Mouse (Mus musculus) neural tube, embryonic 12.5 days (tissue): ENCODE data around the gene Btg4. TPM values are rescaled to one million over a fixed set of nuclear protein-coding genes. Genes with fewer than 3 reads are reported as not detected.
A peak's percentile ranks its signal among the peaks of the same experiment; 100 is the strongest.

Experiments
- ATAC-seq: fragments of 200-750 bp; cut with Nextera tagmentation; 2 replicates; pipeline ENCODE4 v1.8.0; 2017; ENCODE audit warnings: low read depth, mild to moderate bottlenecking, moderate TSS enrichment, moderate library complexity; ENCODE audit not compliant: low FRiP score
- H3K27ac ChIP-seq: fragments of 300-500 bp; sonication (generic); 2 replicates; pipeline ENCODE4 v1.5.1; 2016
- H3K27me3 ChIP-seq: fragments of 300-500 bp; sonication (generic); replicated peaks from 2 replicates; pipeline ENCODE4 v1.6.1; 2016; ENCODE audit warnings: mild to moderate bottlenecking
- H3K36me3 ChIP-seq: fragments of 300-500 bp; sonication (generic); 2 replicates; pipeline ENCODE4 v1.6.1; 2016; ENCODE audit warnings: mild to moderate bottlenecking
- H3K4me1 ChIP-seq: fragments of 300-500 bp; sonication (generic); 2 replicates; pipeline ENCODE4 v1.6.1; 2016
- H3K4me2 ChIP-seq: fragments of 300-500 bp; sonication (generic); replicated peaks from 2 replicates; pipeline ENCODE4 v1.6.1; 2016; ENCODE audit warnings: mild to moderate bottlenecking
- H3K4me3 ChIP-seq: fragments of 300-500 bp; sonication (generic); 2 replicates; pipeline ENCODE4 v1.5.1; 2016
- H3K9ac ChIP-seq: fragments of 300-500 bp; sonication (generic); 2 replicates; pipeline ENCODE4 v1.6.1; 2016; ENCODE audit warnings: mild to moderate bottlenecking
- H3K9me3 ChIP-seq: fragments of 300-500 bp; sonication (generic); 2 replicates; pipeline ENCODE4 v1.6.1; 2016; ENCODE audit warnings: mild to moderate bottlenecking
- WGBS: fragments of 180-500 bp; shearing (Covaris S2); methylation state at CpG from one replicate; pipeline ENCODE4 v1.1.7; 2016; 5-methylcytosine and 5-hydroxymethylcytosine counted together
- polyA plus RNA-seq: library from polyadenylated mRNA; unstranded; fragments of >200 nt; fragmentation: Nextera tagmentation; extraction: Ambion mirVana; gene quantifications from 2 replicates; pipeline ENCODE4 v1.2.1, GENCODE M21; 2016

Gene Btg4
- polyA plus RNA-seq, 1 experiment from 2014 or later, result not detected

DNA sequence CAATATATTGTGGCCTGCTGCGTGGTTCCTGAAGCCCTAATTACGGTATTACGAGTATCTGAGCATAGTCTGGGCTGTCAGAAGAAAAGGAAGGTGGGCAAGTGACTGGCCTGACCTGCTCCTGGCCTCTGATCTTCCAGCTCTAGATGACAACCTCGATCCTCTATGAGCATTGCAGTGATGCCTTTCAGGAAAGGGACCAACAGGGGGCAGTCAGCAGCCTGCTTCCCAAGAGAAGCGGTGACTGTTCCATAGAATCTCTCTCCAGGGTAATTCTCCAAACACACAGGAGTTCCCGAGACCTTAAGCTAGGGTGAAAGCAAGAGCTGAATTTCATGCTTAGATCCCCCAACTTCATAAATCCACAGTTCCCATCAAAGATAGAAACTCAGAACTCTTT lies 83.5 kb downstream of the Btg4 start:
- H3K4me2 ChIP-seq, result no peak overlapping the region
- no peaks in the 10 kb centered on the region for H3K27me3 ChIP-seq
- no peaks in the 10 kb centered on the region for H3K9me3 ChIP-seq
- no peak overlapping the region for H3K9ac ChIP-seq
- WGBS, result 75% methylated on average over 6 of the region's 6 CpGs
- H3K27ac ChIP-seq, result no peak overlapping the region
- H3K36me3 ChIP-seq, result no peaks in the 10 kb centered on the region
- H3K4me3 ChIP-seq, result no peak overlapping the region
- H3K4me1 ChIP-seq, result no peaks in the 10 kb centered on the region
- ATAC-seq, result no peak

DNA sequence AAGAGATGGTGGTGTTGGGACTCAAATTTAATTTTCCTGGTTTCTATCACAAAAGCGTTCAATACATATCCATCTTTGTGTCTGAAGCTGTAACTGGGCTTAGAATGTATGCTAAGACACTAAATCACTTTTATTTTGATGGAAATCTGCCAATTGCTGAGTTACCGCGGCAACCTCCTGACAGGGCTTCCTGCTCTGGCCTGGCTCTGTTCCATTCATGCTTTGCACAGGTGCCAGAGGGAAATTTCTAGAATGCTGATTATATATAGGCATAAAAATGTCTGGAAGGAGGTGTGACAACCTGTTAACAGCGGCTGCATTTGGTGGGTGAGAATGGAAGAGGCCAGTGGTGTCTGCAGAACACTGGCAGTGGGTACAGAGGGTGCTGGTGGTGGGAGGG lies 85.8 kb downstream of the Btg4 start:
- 83% methylated on average over 4 of the region's 4 CpGs for WGBS

DNA sequence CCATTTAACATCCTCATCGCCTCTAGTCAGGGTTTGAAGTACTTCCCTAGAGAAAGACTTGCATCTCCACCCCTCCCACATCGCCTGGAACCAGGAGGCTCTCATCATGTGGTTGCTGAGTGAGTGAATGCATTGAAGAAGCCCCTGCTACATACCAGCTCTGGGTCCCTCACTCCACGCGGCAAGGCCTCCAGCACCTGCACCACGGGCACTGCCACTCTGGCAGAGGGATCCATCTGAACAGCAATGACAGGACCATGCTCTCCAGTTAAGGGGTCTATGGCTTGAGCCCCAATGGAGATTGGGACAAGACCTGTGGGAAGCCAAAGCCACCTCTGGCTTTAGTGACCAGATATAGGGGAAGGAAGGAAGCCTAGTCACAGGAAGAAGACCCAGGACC lies 86.6 kb downstream of the Btg4 start:
- no peaks in the 10 kb centered on the region for H3K36me3 ChIP-seq
- no peak for ATAC-seq
- no peak overlapping the region for H3K4me3 ChIP-seq
- no peaks in the 10 kb centered on the region for H3K27me3 ChIP-seq
- no peak overlapping the region for H3K4me2 ChIP-seq
- no peak overlapping the region for H3K9ac ChIP-seq
- no peaks in the 10 kb centered on the region for H3K4me1 ChIP-seq
- no peaks in the 10 kb centered on the region for H3K9me3 ChIP-seq
- 86% methylated on average over 5 of the region's 5 CpGs for WGBS
- no peak overlapping the region for H3K27ac ChIP-seq

More for the DNA sequence above, 85.8 kb downstream of the Btg4 start:
- Histone ChIP-seq H3K27ac (no peak overlapping the region), H3K4me2 (no peak overlapping the region), H3K4me3 (no peak overlapping the region), H3K36me3 (no peaks in the 10 kb centered on the region), H3K4me1 (no peaks in the 10 kb centered on the region), H3K9ac (no peak overlapping the region), H3K9me3 (no peaks in the 10 kb centered on the region), H3K27me3 (no peaks in the 10 kb centered on the region)
- no peak for ATAC-seq

DNA sequence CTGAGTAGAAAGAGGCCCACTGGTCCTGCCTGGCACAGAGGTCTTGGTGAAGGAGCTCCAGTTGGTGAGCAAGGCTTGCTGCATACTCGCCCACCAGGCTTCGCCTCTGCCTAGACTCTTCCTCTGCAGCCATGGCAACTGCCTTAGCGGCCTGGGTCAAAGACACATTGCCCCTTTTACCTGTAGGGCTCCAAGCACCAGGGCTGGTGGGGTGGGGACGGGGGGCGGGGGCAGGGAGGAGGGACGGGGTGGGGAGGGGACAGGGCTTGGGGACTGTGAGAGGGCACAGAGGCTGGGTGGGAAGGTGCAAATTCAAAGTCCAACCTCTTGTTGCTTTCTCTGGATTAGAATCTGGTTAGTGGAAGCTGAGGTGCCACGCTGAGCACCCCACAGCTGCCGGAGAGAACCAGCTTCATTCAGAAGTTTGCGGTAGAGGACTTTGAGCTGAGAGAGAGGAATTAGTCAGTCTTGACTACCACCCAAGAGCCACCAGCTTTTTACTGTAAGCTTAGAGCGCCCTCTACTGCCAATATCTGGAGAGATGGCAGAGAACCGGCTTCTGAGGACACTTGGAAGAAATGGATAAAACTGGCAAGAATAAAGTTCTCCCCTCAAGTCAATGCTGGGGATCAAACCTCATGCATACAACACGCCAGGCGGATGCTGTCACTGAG lies 91.5 kb downstream of the Btg4 start:
- ATAC-seq, result peak; percentile 41

DNA sequence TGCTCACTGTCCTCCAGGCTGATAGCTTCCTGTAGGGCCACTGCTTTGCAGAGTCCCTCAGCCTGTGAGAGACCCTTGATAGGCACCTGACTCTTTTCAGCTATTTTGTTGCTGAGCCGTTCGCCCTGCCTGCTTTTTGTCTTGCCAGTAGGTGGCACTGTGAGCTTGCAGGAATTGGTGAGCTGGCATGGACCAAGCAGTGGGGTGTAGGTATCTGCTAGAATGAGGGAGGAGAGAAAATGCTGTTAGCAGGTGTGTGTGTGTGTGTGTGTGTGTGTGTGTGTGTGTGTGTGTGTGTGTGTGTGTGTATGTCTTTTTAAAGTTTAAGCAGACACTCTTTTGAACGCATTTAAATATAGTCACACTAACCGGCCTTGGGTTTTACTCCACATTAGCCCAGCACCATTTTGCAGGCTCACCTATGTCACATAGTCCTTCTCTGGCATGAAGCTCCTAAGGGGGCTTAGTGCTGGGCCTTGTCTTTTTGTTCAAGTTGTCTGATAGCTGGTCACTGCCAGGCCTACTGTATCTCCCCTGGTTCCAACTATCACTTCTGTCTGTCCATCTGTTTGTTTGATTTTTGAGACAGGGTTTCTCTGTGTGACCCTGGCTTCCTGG lies 101.2 kb downstream of the Btg4 start:
- WGBS, result 31% methylated on average over 4 of the region's 4 CpGs
- ATAC-seq, result peak; percentile 68; the same call in 1 of the 2 replicates

More for the DNA sequence above, 91.5 kb downstream of the Btg4 start:
- WGBS, result 23% methylated on average over 13 of the region's 13 CpGs
- no peak overlapping the region for H3K27ac ChIP-seq
- no peaks in the 10 kb centered on the region for H3K36me3 ChIP-seq
- no peaks in the 10 kb centered on the region for H3K9me3 ChIP-seq
- peak overlapping the region; percentile 37 for H3K4me2 ChIP-seq
- H3K4me1 ChIP-seq, result no peaks in the 10 kb centered on the region
- H3K9ac ChIP-seq, result no peak overlapping the region
- no peaks in the 10 kb centered on the region for H3K27me3 ChIP-seq
- H3K4me3 ChIP-seq, result no peak overlapping the region

DNA sequence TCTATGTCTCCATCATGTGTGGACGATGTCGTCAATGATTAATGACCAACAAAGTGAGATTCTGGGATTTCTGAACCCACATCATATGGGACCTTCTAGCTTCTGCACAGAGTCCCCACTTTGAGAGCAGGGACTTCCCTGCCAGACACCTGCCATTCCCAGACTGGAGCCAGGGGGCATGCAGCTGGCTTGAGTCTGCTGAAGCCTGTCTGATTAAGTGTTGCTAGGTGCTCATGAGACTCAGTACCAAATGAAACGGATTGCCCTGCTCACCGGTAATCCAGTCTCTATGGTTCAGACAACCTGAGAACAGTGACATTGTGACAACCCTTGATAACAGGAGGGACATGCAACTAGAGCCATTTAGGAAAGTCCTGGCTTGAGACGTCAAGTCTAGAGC lies 103.3 kb downstream of the Btg4 start:
- H3K4me2 ChIP-seq, result no peak overlapping the region
- 88% methylated on average over 5 of the region's 5 CpGs for whole genome bisulfite sequencing

More for the DNA sequence above, 101.2 kb downstream of the Btg4 start:
- Histone ChIP-seq H3K4me2 (no peak overlapping the region), H3K27ac (no peak overlapping the region), H3K36me3 (no peaks in the 10 kb centered on the region), H3K27me3 (peaks cover 6% of the 10 kb centered on the region; the same call in 1 of the 2 replicates), H3K4me1 (no peaks in the 10 kb centered on the region), H3K9ac (no peak overlapping the region), H3K9me3 (no peaks in the 10 kb centered on the region), H3K4me3 (no peak overlapping the region)

DNA sequence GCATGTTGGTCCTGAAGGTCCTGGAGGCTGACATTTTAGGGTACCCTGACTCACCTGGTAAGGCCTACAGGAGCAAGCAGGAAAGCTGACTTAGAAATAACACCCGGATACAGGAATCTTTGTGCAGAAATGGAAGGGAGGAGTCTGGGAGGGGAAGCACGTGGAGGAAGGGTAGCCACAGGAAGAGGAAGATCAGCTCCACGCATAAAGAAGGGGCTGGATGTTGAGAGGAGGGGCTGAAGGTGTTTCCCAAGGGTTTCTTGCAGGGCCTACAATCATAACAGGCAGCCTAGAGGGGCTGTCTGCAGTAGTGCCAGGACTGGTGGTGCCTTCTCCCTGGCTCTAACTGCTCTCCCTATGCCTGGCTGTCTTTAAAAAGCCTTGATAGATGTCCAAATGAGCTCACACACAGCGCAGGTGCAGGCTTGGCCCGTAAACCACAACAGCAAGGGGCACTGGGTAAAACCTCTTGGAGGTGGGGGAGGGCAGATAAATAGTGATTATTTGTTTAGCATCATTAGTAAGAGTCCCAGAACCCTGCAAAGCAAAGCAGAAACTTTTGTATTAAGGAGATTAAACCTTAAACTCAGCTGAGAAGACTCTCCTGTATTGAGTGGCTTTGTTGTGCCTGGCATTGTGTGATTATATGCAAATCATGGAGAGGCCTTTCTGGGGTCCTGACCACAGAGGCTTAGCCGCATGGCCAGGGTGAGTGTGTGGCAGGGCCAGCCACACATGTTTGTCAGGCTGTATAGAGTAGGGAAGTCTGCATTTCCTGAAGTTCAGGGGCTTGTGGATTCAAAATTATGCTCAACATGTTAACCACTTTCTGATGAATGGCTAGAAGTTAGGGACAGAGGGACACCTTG lies 104.8 kb downstream of the Btg4 start, which contains the start of gene Gm32742:
Gene Gm32742 (minus strand): TSS at position 206 of the 869 bp plus-strand sequence.
- Histone ChIP-seq H3K27ac (no peak within 1 kb of the TSS), H3K9me3 (no peaks in the 10 kb centered on the region), H3K27me3 (no peaks in the 10 kb centered on the region), H3K4me3 (no peak within 1 kb of the TSS), H3K4me2 (no peak within 1 kb of the TSS), H3K4me1 (no peaks in the 10 kb centered on the region), H3K9ac (no peak within 1 kb of the TSS), H3K36me3 (no peaks in the 10 kb centered on the region)
- ATAC-seq, result no peak
- 59% methylated on average over 6 of the region's 6 CpGs for WGBS

More for the DNA sequence above, 103.3 kb downstream of the Btg4 start:
- Histone ChIP-seq H3K27me3 (peaks cover 6% of the 10 kb centered on the region; the same call in 1 of the 2 replicates), H3K4me3 (no peak overlapping the region), H3K9ac (no peak overlapping the region), H3K9me3 (no peaks in the 10 kb centered on the region), H3K36me3 (no peaks in the 10 kb centered on the region), H3K4me1 (no peaks in the 10 kb centered on the region), H3K27ac (no peak overlapping the region)
- no peak for ATAC-seq

DNA sequence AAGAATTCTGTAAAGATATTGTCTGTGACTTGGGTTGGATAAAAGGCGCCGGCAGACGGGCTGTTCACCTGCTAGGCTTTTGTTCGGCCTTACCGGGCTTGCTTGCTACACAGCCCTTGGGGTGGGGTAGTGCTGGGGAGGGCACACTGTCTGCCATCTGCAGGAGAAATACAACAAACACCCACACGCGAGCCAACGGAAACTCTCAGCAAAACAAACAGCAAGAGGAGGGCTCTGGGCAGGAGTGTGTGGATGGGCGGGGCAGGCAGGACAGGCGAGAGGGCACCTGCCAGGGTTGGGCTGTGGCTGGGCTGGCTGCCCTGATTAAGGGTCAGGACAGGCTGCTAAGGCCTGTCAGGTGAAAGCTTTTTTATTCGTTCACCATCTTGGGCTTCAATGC lies 107.3 kb downstream of the Btg4 start:
- Histone ChIP-seq H3K9ac (no peak overlapping the region), H3K36me3 (no peaks in the 10 kb centered on the region), H3K4me1 (no peaks in the 10 kb centered on the region), H3K9me3 (no peaks in the 10 kb centered on the region), H3K4me3 (no peak overlapping the region), H3K4me2 (no peak overlapping the region), H3K27ac (no peak overlapping the region), H3K27me3 (no peaks in the 10 kb centered on the region)
- WGBS, result 62% methylated on average over 11 of the region's 11 CpGs
- no peak for ATAC-seq

DNA sequence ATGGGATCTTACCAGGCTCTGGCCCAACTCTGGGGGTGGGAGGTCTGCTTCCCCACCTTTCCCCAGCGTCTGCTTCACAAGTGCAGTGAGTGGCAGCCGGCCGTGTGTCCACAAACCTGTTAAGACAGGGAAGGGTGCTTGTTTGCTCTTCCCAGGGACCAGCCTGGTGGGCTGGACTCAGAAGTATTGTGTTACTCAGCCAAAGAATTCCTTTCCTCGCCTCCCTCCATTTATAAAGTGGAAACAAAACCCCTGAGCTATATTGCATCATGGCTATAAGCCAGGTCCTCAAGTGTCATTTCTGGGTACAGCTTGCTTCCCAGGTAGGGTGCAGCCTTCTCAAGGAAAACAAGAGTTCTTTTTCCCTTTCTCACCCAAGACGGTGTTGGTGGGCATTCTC lies 108.0 kb downstream of the Btg4 start:
- no peaks in the 10 kb centered on the region for H3K36me3 ChIP-seq
- no peaks in the 10 kb centered on the region for H3K4me1 ChIP-seq
- H3K27me3 ChIP-seq, result no peaks in the 10 kb centered on the region
- H3K4me3 ChIP-seq, result no peak overlapping the region
- 78% methylated on average over 5 of the region's 5 CpGs for WGBS
- no peak for ATAC-seq
- H3K9me3 ChIP-seq, result no peaks in the 10 kb centered on the region
- no peak overlapping the region for H3K27ac ChIP-seq
- H3K4me2 ChIP-seq, result no peak overlapping the region
- H3K9ac ChIP-seq, result no peak overlapping the region

DNA sequence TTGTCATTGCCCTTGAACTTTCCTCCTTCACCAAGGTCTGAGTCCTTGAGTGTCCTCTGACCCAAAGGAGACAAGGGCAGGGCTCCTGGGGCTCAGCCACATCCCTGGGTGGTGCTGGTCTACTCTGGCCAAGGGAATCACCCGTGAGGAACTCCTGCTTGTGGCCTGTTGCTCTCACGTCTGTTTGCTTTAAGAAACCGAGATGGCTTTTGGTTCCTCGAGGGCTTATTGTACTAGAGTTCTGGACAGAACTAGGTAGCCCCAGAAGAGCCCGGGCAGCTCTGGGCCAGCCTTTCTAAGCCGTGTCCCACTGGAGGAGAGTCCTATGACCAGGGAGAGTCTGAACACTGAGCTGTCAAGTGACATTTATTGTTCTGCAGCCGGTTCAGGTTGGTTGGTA lies 108.4 kb downstream of the Btg4 start:
- Histone ChIP-seq H3K9ac (no peak overlapping the region), H3K27me3 (no peaks in the 10 kb centered on the region), H3K27ac (no peak overlapping the region), H3K4me1 (no peaks in the 10 kb centered on the region), H3K9me3 (no peaks in the 10 kb centered on the region), H3K4me2 (no peak overlapping the region), H3K4me3 (no peak overlapping the region), H3K36me3 (no peaks in the 10 kb centered on the region)
- ATAC-seq, result no peak
- WGBS, result 81% methylated on average over 7 of the region's 7 CpGs
